Mouse (Mus musculus) midbrain, embryonic 11.5 days (tissue): ENCODE results near the gene Stard13. TPM values are rescaled to one million over a fixed set of nuclear protein-coding genes. Genes with fewer than 3 reads are reported as not detected.

Experiments used
- ATAC-seq: fragments of 200-750 bp; cut with Nextera tagmentation; 2 replicates; pipeline ENCODE4 v1.8.0; 2017; ENCODE audit warnings: moderate TSS enrichment, moderate library complexity; ENCODE audit not compliant: low FRiP score
- DNase-seq: peaks from one replicate; pipeline ENCODE4 v3.0.0; 2015; ENCODE audit warnings: low spot score; ENCODE audit errors: missing footprints
- H3K27ac ChIP-seq: fragments of 300-500 bp; sonication (generic); 2 replicates; pipeline ENCODE4 v1.5.1; 2014; ENCODE audit warnings: low read depth, low read length
- H3K27me3 ChIP-seq: fragments of 300-500 bp; sonication (generic); 2 replicates; pipeline ENCODE4 v1.6.1; 2014; ENCODE audit warnings: mild to moderate bottlenecking, low read length, moderate library complexity, mixed read lengths; ENCODE audit not compliant: control insufficient read depth, insufficient read depth
- H3K36me3 ChIP-seq: fragments of 300-500 bp; sonication (generic); 2 replicates; pipeline ENCODE4 v1.6.1; 2014; ENCODE audit warnings: mild to moderate bottlenecking, low read length, moderate library complexity, mixed read lengths; ENCODE audit not compliant: control insufficient read depth, insufficient read depth
- H3K4me1 ChIP-seq: fragments of 300-500 bp; sonication (generic); 2 replicates; pipeline ENCODE4 v1.6.1; 2014; ENCODE audit warnings: low read length; ENCODE audit not compliant: control insufficient read depth, insufficient read depth
- H3K4me2 ChIP-seq: fragments of 300-500 bp; sonication (generic); 2 replicates; pipeline ENCODE4 v1.6.1; 2014; ENCODE audit warnings: mild to moderate bottlenecking, moderate library complexity
- H3K4me3 ChIP-seq: fragments of 300-500 bp; sonication (generic); 2 replicates; pipeline ENCODE4 v1.5.1; 2014; ENCODE audit warnings: low read depth, low read length
- H3K9ac ChIP-seq: fragments of 300-500 bp; sonication (generic); 2 replicates; pipeline ENCODE4 v1.6.1; 2014; ENCODE audit warnings: low read length
- H3K9me3 ChIP-seq: fragments of 300-500 bp; sonication (generic); 2 replicates; pipeline ENCODE4 v1.6.1; 2016; ENCODE audit warnings: low read length; ENCODE audit not compliant: control insufficient read depth
- WGBS: fragments of 180-500 bp; shearing (Covaris S2); extraction: QIAGEN DNeasy Blood & Tissue Kit; methylation state at CpG from one replicate; pipeline ENCODE4 v1.1.7; 2014; 5-methylcytosine and 5-hydroxymethylcytosine counted together
- polyA plus RNA-seq: library from polyadenylated mRNA; unstranded; fragments of >200 nt; fragmentation: Nextera tagmentation; extraction: Ambion mirVana; gene quantifications from 2 replicates; pipeline ENCODE4 v1.2.1, GENCODE M21; 2014

The Stard13 gene
- polyA plus RNA-seq, 1 experiment from 2014 or later = 2.9 TPM

GRCm38 (mm10) chr5:151023461-151023860, 210.2 kb downstream of the Stard13 start:
- no peak overlapping the region for H3K4me2 ChIP-seq
- no peaks in the 10 kb centered on the region for H3K27me3 ChIP-seq
- 0 out of 2 replicates have a peak, but pooled peaks cover 3% of the 10 kb centered on the region for H3K4me1 ChIP-seq
- H3K4me3 ChIP-seq = no peak overlapping the region
- no peak overlapping the region for H3K9ac ChIP-seq
- no peaks in the 10 kb centered on the region for H3K9me3 ChIP-seq
- no peaks in the 10 kb centered on the region for H3K36me3 ChIP-seq
- DNase-seq (peak; percentile 87), ATAC-seq (no peak)
- H3K27ac ChIP-seq = no peak overlapping the region
- 5% methylated on average over 8 of the region's 8 CpGs for WGBS

GRCm38 (mm10) chr5:151022939-151023338, 210.7 kb downstream of the Stard13 start:
- ATAC-seq (no peak), DNase-seq (no peak)
- Histone ChIP-seq H3K4me2 (no peak overlapping the region), H3K4me1 (0 out of 2 replicates have a peak, but pooled peaks cover 3% of the 10 kb centered on the region), H3K27ac (no peak overlapping the region), H3K36me3 (no peaks in the 10 kb centered on the region), H3K4me3 (no peak overlapping the region), H3K27me3 (no peaks in the 10 kb centered on the region), H3K9ac (no peak overlapping the region), H3K9me3 (no peaks in the 10 kb centered on the region)
- 21% methylated on average over 1 of the region's 1 CpGs for WGBS

GRCm38 (mm10) chr5:151022026-151022425, 211.6 kb downstream of the Stard13 start:
- DNase-seq = no peak
- H3K4me2 ChIP-seq = no peak overlapping the region
- no peaks in the 10 kb centered on the region for H3K36me3 ChIP-seq
- WGBS = 86% methylated on average over 7 of the region's 7 CpGs
- no peaks in the 10 kb centered on the region for H3K9me3 ChIP-seq
- ATAC-seq = no peak
- 0 out of 2 replicates have a peak, but pooled peaks cover 3% of the 10 kb centered on the region for H3K4me1 ChIP-seq
- no peaks in the 10 kb centered on the region for H3K27me3 ChIP-seq
- H3K9ac ChIP-seq = no peak overlapping the region
- H3K27ac ChIP-seq = no peak overlapping the region
- H3K4me3 ChIP-seq = no peak overlapping the region

GRCm38 (mm10) chr5:151020831-151021230, 212.8 kb downstream of the Stard13 start:
- WGBS = 82% methylated on average over 14 of the region's 14 CpGs
- H3K9ac ChIP-seq = no peak overlapping the region
- H3K9me3 ChIP-seq = no peaks in the 10 kb centered on the region
- no peak overlapping the region for H3K27ac ChIP-seq
- H3K27me3 ChIP-seq = no peaks in the 10 kb centered on the region
- 0 out of 2 replicates have a peak, but pooled peaks cover 3% of the 10 kb centered on the region for H3K4me1 ChIP-seq
- no peak overlapping the region for H3K4me3 ChIP-seq
- no peaks in the 10 kb centered on the region for H3K36me3 ChIP-seq
- no peak for DNase-seq
- ATAC-seq = no peak
- H3K4me2 ChIP-seq = no peak overlapping the region

- H3K4me3 ChIP-seq = no peak overlapping the region
- ATAC-seq (no peak), DNase-seq (no peak)
- H3K27me3 ChIP-seq = no peaks in the 10 kb centered on the region
- H3K27ac ChIP-seq = no peak overlapping the region
- H3K4me2 ChIP-seq = no peak overlapping the region
- no peaks in the 10 kb centered on the region for H3K9me3 ChIP-seq
- 78% methylated on average over 13 of the region's 13 CpGs for WGBS
- H3K36me3 ChIP-seq = no peaks in the 10 kb centered on the region
- no peak overlapping the region for H3K9ac ChIP-seq
- 0 out of 2 replicates have a peak, but pooled peaks cover 3% of the 10 kb centered on the region for H3K4me1 ChIP-seq
These were observed 213.4 kb downstream of the Stard13 start for GRCm38 (mm10) chr5:151020031-151020820.

- no peak overlapping the region for H3K27ac ChIP-seq
- H3K4me1 ChIP-seq = 0 out of 2 replicates have a peak, but pooled peaks cover 3% of the 10 kb centered on the region
- ATAC-seq = no peak
- no peaks in the 10 kb centered on the region for H3K9me3 ChIP-seq
- no peak overlapping the region for H3K9ac ChIP-seq
- no peak for DNase-seq
- H3K36me3 ChIP-seq = no peaks in the 10 kb centered on the region
- no peak overlapping the region for H3K4me3 ChIP-seq
- H3K27me3 ChIP-seq = no peaks in the 10 kb centered on the region
- 80% methylated on average over 5 of the region's 5 CpGs for WGBS
- no peak overlapping the region for H3K4me2 ChIP-seq
These were observed 214.7 kb downstream of the Stard13 start for GRCm38 (mm10) chr5:151018959-151019358.

- no peak for ATAC-seq
- H3K4me3 ChIP-seq = no peak overlapping the region
- whole genome bisulfite sequencing = 72% methylated on average over 5 of the region's 5 CpGs
- H3K36me3 ChIP-seq = no peaks in the 10 kb centered on the region
- H3K4me2 ChIP-seq = no peak overlapping the region
- H3K27me3 ChIP-seq = no peaks in the 10 kb centered on the region
- no peak for DNase-seq
- H3K9me3 ChIP-seq = no peaks in the 10 kb centered on the region
- H3K4me1 ChIP-seq = 0 out of 2 replicates have a peak, but pooled peaks cover 3% of the 10 kb centered on the region
- H3K9ac ChIP-seq = no peak overlapping the region
- H3K27ac ChIP-seq = no peak overlapping the region
These were observed 215.2 kb downstream of the Stard13 start for GRCm38 (mm10) chr5:151018450-151018849.

- H3K9ac ChIP-seq = no peak overlapping the region
- H3K4me3 ChIP-seq = no peak overlapping the region
- no peaks in the 10 kb centered on the region for H3K27me3 ChIP-seq
- H3K36me3 ChIP-seq = no peaks in the 10 kb centered on the region
- WGBS = 83% methylated on average over 1 of the region's 1 CpGs
- no peaks in the 10 kb centered on the region for H3K9me3 ChIP-seq
- ATAC-seq = no peak
- DNase-seq = peak; percentile 77
- H3K27ac ChIP-seq = no peak overlapping the region
- no peak overlapping the region for H3K4me2 ChIP-seq
- H3K4me1 ChIP-seq = no peaks in the 10 kb centered on the region
These were observed 229.3 kb downstream of the Stard13 start for GRCm38 (mm10) chr5:151004216-151004755.

- ATAC-seq = no peak
- Histone ChIP-seq H3K27ac (no peak overlapping the region), H3K9ac (no peak overlapping the region), H3K4me1 (no peaks in the 10 kb centered on the region), H3K9me3 (no peaks in the 10 kb centered on the region), H3K4me2 (no peak overlapping the region), H3K27me3 (no peaks in the 10 kb centered on the region), H3K36me3 (no peaks in the 10 kb centered on the region), H3K4me3 (no peak overlapping the region)
- no peak for DNase-seq
- 90% methylated on average over 4 of the region's 4 CpGs for WGBS
These were observed 231.6 kb downstream of the Stard13 start for GRCm38 (mm10) chr5:151002051-151002450.
